In genomic region chr11:43425824-43426413, GRCm38 (mm10) we compare ENCODE assay signal across 8 mouse cellular contexts. TPM values are rescaled to one million over a fixed set of nuclear protein-coding genes. Genes with fewer than 3 reads are reported as not detected.
DNase-seq lines count a peak whose midpoint lies in the region; ATAC-seq lines count a peak whose summit lies in the region.

Gene Pttg1, minus strand, starts transcription at chr11:43426251.

- 0 out of 2 replicates have a peak, but pooled peaks cover 2% of the 10 kb centered on the region for H3K4me1 ChIP-seq in hindbrain, embryonic 11.5 days (replicated peaks; ENCODE audit: control insufficient read depth, insufficient read depth, low read length)

- no peaks in the 10 kb centered on the region for H3K27me3 ChIP-seq in hindbrain, embryonic 11.5 days (ENCODE audit: control insufficient read depth, insufficient read depth, low read length)

- H3K9me3 ChIP-seq in hindbrain, embryonic 11.5 days (ENCODE audit: control insufficient read depth, low read length), result no peaks in the 10 kb centered on the region

- peak within 1 kb of the TSS; percentile 52 for H3K4me3 ChIP-seq in hindbrain, embryonic 11.5 days (ENCODE audit: low read depth, low read length)

- DNase-seq in Muller cell, postnatal 12 days (ENCODE audit: inconsistent ontology term), result peak; percentile 92
- peak; percentile 72 for DNase-seq in cerebellum, adult 9-11 months
- DNase-seq in frontal cortex, adult 2 months (ENCODE audit: extremely low spot score in 1 of 2, low spot score in 1 of 2), result peak; percentile 43 to 77
- DNase-seq in hindbrain, embryonic 11.5 days (ENCODE audit: low spot score), result peak; percentile 82
- DNase-seq in layer of hippocampus, postnatal 10 days (ENCODE audit: low spot score in 2 of 2), result peak; percentile 61 to 74
- DNase-seq in lung, postnatal 14 days, result peak; percentile 82
- peak; percentile 61 for DNase-seq in retina, adult 2 months (ENCODE audit: low read depth, low spot score)
- peak; percentile 81 to 87 for DNase-seq in thymus, postnatal 36 days

- peak; percentile 97 for ATAC-seq in hindbrain, embryonic 11.5 days (ENCODE audit: low FRiP score)

- WGBS in hindbrain, embryonic 11.5 days, result 3% methylated on average over 27 of the region's 27 CpGs

- H3K4me2 ChIP-seq in hindbrain, embryonic 11.5 days (replicated peaks; ENCODE audit: low read depth, low read length), result peak within 1 kb of the TSS; percentile 49

- no peak within 1 kb of the TSS for H3K27ac ChIP-seq in hindbrain, embryonic 11.5 days (ENCODE audit: low read depth, low read length)

- H3K9ac ChIP-seq in hindbrain, embryonic 11.5 days (ENCODE audit: low read depth, low read length), result peak within 1 kb of the TSS; percentile 62

- no peaks in the 10 kb centered on the region for H3K36me3 ChIP-seq in hindbrain, embryonic 11.5 days (ENCODE audit: control insufficient read depth, insufficient read depth, low read length)

RNA-seq across cellular contexts. Expression of gene Pttg1, which starts in this region (rescaled TPM):
- 75.9 and 87.6 TPM in 2 replicates for polyA plus RNA-seq in frontal cortex, adult 2 months (2012; rRNA removed)
- 92.8 and 99.4 TPM in 2 replicates for polyA plus RNA-seq in hindbrain, embryonic 11.5 days (2014; fragmentation: Nextera tagmentation; extraction: Ambion mirVana)
- 10 to 100 TPM; 21.3 to 23.2 TPM for total RNA-seq in layer of hippocampus, postnatal 10 days (2021)
